Mouse (Mus musculus) CH12.LX (cell line): ENCODE data around the gene Tpd52l2. TPM values are rescaled to one million over a fixed set of nuclear protein-coding genes. Genes with fewer than 3 reads are reported as not detected.

Experiments
- DNase-seq: peaks from one replicate; pipeline ENCODE4 v3.0.0-alpha.2; 2013; ENCODE audit errors: extremely low read depth
- H3K27ac ChIP-seq: 2 replicates; pipeline ENCODE4 v1.5.1; 2012; ENCODE audit warnings: low read depth, mild to moderate bottlenecking, control low read depth, moderate library complexity; ENCODE audit not compliant: insufficient read depth
- H3K27me3 ChIP-seq: replicated peaks from 2 replicates; pipeline ENCODE3; 2012; ENCODE audit warnings: inconsistent platforms
- H3K36me3 ChIP-seq, 2 experiments: replicated peaks in 1 of 2; 2 replicates each; pipeline versions ENCODE3 to v1.6.1; 2012; ENCODE audit warnings: inconsistent platforms in 1 of 2, low read length in 1 of 2, mild to moderate bottlenecking in 1 of 2, mixed read lengths in 1 of 2, moderate library complexity in 1 of 2; ENCODE audit not compliant: control insufficient read depth in 1 of 2, insufficient read depth in 1 of 2
- H3K4me1 ChIP-seq, 2 experiments: 2 replicates each; pipeline ENCODE4 v1.6.1; 2012; ENCODE audit warnings: inconsistent platforms in 1 of 2, moderate library complexity in 1 of 2; ENCODE audit not compliant: insufficient read depth in 2 of 2, control insufficient read depth in 1 of 2
- H3K4me2 ChIP-seq: 2 replicates; pipeline ENCODE4 v1.6.1; 2012; ENCODE audit warnings: low read depth, mild to moderate bottlenecking, control low read depth; ENCODE audit not compliant: poor library complexity, insufficient read depth, severe bottlenecking
- H3K4me3 ChIP-seq, 3 experiments: fragments of 150-350 bp in 1 of 3; sonication (generic) in 1 of 3; replicated peaks in 1 of 3; 2 replicates each; pipeline versions ENCODE3 to v1.5.1; 2011 to 2012; ENCODE audit warnings: low read depth in 2 of 3, low read length in 2 of 3, mild to moderate bottlenecking in 2 of 3, moderate library complexity in 2 of 3, control low read depth in 1 of 3, improper control_type of control experiment in 1 of 3, inconsistent platforms in 1 of 3, mixed read lengths in 1 of 3; ENCODE audit not compliant: poor library complexity in 1 of 3
- H3K79me2 ChIP-seq: replicated peaks from 2 replicates; pipeline ENCODE4 v1.6.1; 2012; ENCODE audit warnings: mild to moderate bottlenecking, moderate library complexity; ENCODE audit not compliant: control insufficient read depth, poor library complexity, insufficient read depth, severe bottlenecking; ENCODE audit errors: extremely low read depth
- H3K9ac ChIP-seq: 2 replicates; pipeline ENCODE4 v1.6.1; 2012; ENCODE audit warnings: low read depth, mild to moderate bottlenecking, control low read depth, moderate library complexity; ENCODE audit not compliant: insufficient read depth
- H3K9me3 ChIP-seq: replicated peaks from 2 replicates; pipeline ENCODE3; 2012; ENCODE audit warnings: low read length, inconsistent platforms, mixed read lengths
- BHLHE40 ChIP-seq: IDR thresholded peaks from 2 replicates; pipeline ENCODE4 v1.6.1; 2011; ENCODE audit warnings: mild to moderate bottlenecking, low read depth, low read length, improper control_type of control experiment
- CTCF ChIP-seq, 2 experiments: IDR thresholded peaks in 1 of 2; conservative IDR thresholded peaks in 1 of 2; 2 replicates each; pipeline ENCODE4 v1.5.1; 2011 to 2012; ENCODE audit warnings: low read depth in 2 of 2, low read length in 2 of 2, improper control_type of control experiment in 1 of 2, inconsistent platforms in 1 of 2, mild to moderate bottlenecking in 1 of 2, moderate library complexity in 1 of 2
- GABPA ChIP-seq: IDR thresholded peaks from 2 replicates; pipeline ENCODE4 v1.6.1; 2012; ENCODE audit warnings: low read depth, low read length, improper control_type of control experiment, inconsistent platforms; ENCODE audit not compliant: insufficient replicate concordance
- IRF4 ChIP-seq: IDR thresholded peaks from 2 replicates; pipeline ENCODE4 v1.6.1; 2014; ENCODE audit warnings: low read depth, mild to moderate bottlenecking, inconsistent platforms, low read length, improper control_type of control experiment
- JUN ChIP-seq: IDR thresholded peaks from 2 replicates; pipeline ENCODE4 v1.6.1; 2011; ENCODE audit warnings: low read depth, mild to moderate bottlenecking, low read length, improper control_type of control experiment, moderate library complexity; ENCODE audit not compliant: insufficient read depth
- JUND ChIP-seq: conservative IDR thresholded peaks from 2 replicates; pipeline ENCODE4 v1.6.1; 2011; ENCODE audit warnings: low read depth, low read length, improper control_type of control experiment
- KAT2A ChIP-seq: IDR thresholded peaks from 2 replicates; pipeline ENCODE4 v1.6.1; 2012; ENCODE audit warnings: low read length, improper control_type of control experiment, inconsistent platforms; ENCODE audit not compliant: insufficient replicate concordance
- MAX ChIP-seq: IDR thresholded peaks from 2 replicates; pipeline ENCODE4 v1.6.1; 2011; ENCODE audit warnings: low read length, improper control_type of control experiment
- MAZ ChIP-seq: IDR thresholded peaks from 2 replicates; pipeline ENCODE4 v1.6.1; 2012; ENCODE audit warnings: low read depth, mild to moderate bottlenecking, inconsistent platforms, low read length, improper control_type of control experiment, moderate library complexity
- MEF2A ChIP-seq: IDR thresholded peaks from 2 replicates; pipeline ENCODE4 v1.6.1; 2014; ENCODE audit warnings: low read depth, mild to moderate bottlenecking, inconsistent platforms, low read length, improper control_type of control experiment, borderline replicate concordance
- MXI1 ChIP-seq: IDR thresholded peaks from 2 replicates; pipeline ENCODE4 v1.6.1; 2011; ENCODE audit warnings: mild to moderate bottlenecking, low read depth, low read length, improper control_type of control experiment
- NELFE ChIP-seq: IDR thresholded peaks from 2 replicates; pipeline ENCODE4 v1.6.1; 2011; ENCODE audit warnings: low read depth, low read length, improper control_type of control experiment
- PAX5 ChIP-seq: IDR thresholded peaks from 2 replicates; pipeline ENCODE4 v1.6.1; 2012; ENCODE audit warnings: low read length, inconsistent platforms, mixed read lengths
- POLR2A ChIP-seq: IDR thresholded peaks from 2 replicates; pipeline ENCODE4 v1.6.1; 2011; ENCODE audit warnings: low read depth, mild to moderate bottlenecking, improper control_type of control experiment, low read length
- POLR2AphosphoS2 ChIP-seq: IDR thresholded peaks from 2 replicates; pipeline ENCODE4 v1.6.1; 2011; ENCODE audit warnings: low read depth, low read length, improper control_type of control experiment
- RAD21 ChIP-seq: IDR thresholded peaks from 2 replicates; pipeline ENCODE4 v1.6.1; 2011; ENCODE audit warnings: low read depth, mild to moderate bottlenecking, low read length, improper control_type of control experiment, moderate library complexity
- RCOR1 ChIP-seq: conservative IDR thresholded peaks from 2 replicates; pipeline ENCODE4 v1.6.1; 2012; ENCODE audit warnings: low read depth, mild to moderate bottlenecking, inconsistent platforms, low read length, improper control_type of control experiment
- SMC3 ChIP-seq: IDR thresholded peaks from 2 replicates; pipeline ENCODE4 v1.6.1; 2011; ENCODE audit warnings: low read depth, low read length, improper control_type of control experiment
- TBP ChIP-seq: conservative IDR thresholded peaks from 2 replicates; pipeline ENCODE4 v1.6.1; 2011; ENCODE audit warnings: low read depth, low read length, improper control_type of control experiment
- TCF12 ChIP-seq: IDR thresholded peaks from 2 replicates; pipeline ENCODE4 v1.6.1; 2014; ENCODE audit warnings: low read depth, mild to moderate bottlenecking, inconsistent platforms, low read length, improper control_type of control experiment
- UBTF ChIP-seq: IDR thresholded peaks from 2 replicates; pipeline ENCODE4 v1.6.1; 2012; ENCODE audit warnings: low read depth, mild to moderate bottlenecking, inconsistent platforms, low read length, improper control_type of control experiment, moderate library complexity
- ZKSCAN1 ChIP-seq: IDR thresholded peaks from 2 replicates; pipeline ENCODE4 v1.6.1; 2012; ENCODE audit warnings: low read depth, inconsistent platforms, low read length, improper control_type of control experiment, borderline replicate concordance
- ZMIZ1 ChIP-seq: IDR thresholded peaks from 2 replicates; pipeline ENCODE4 v1.6.1; 2012; ENCODE audit warnings: low read depth, mild to moderate bottlenecking, inconsistent platforms, low read length, improper control_type of control experiment
- dilution Hi-C: fragments of 300-500 bp; cut with MboI; formaldehyde crosslinking; loops from 2 replicates; pipeline ENCODE4 v1.14.3; 2020; ENCODE audit warnings: low sequenced_read_pairs; ENCODE audit not compliant: extremely low pct_unique_long_range_greater_than_20kb, extremely low pct_ligation_motif_present
- in situ Hi-C: fragments of 300-500 bp; cut with MboI; formaldehyde crosslinking; loops from 3 replicates; pipeline ENCODE4 v1.14.3; 2019; ENCODE audit warnings: low sequenced_read_pairs, low pct_ligation_motif_present, low pct_unique_long_range_greater_than_20kb, mixed read lengths
- polyA plus RNA-seq: library from polyadenylated mRNA; unstranded; fragments of >175 nt; gene quantifications from 2 replicates; pipeline ENCODE4 v1.2.1, GENCODE M21; 2012; ENCODE audit warnings: low read depth; ENCODE audit not compliant: insufficient read length
- total RNA-seq, 2 experiments: library from RNA; depleted of rRNA; stranded (reverse); fragments of 300-350 nt in 1 of 2; fragments of >200 nt in 1 of 2; gene quantifications; 2 replicates each; pipeline ENCODE4 v1.2.3; 2012 to 2014

The Tpd52l2 gene
- total and polyA plus RNA-seq, 3 experiments: 80.7 to 126 (median 92.0) TPM

DNA sequence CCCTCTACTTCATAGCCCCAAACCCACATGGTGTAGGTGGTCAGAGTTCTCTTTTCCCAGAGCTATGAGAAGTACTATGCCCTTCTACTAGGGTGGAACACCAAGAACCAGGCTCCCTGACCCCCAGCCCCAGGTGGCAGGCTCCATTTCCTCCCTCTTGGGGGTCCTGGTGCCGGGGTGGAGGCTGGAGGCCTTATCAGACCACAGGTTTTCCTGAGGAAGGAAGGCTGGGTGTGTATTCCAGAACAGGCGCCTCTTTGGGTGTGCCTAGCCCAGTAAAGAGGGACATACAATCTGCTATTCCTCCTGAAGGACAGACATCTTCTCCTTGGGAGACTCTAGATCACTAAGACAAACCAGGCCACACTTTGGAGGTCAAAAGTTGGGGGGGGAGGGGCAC lies 26.7 kb upstream of the Tpd52l2 start:
- no peak for TF ChIP-seq RAD21
- TF ChIP-seq UBTF: no peak
- no peak for TF ChIP-seq BHLHE40
- TF ChIP-seq NELFE: no peak
- no peak for TF ChIP-seq SMC3
- TF ChIP-seq GABPA: no peak
- TF ChIP-seq IRF4: no peak
- no peak for TF ChIP-seq ZMIZ1
- no peak for TF ChIP-seq TCF12
- no peak for TF ChIP-seq RCOR1
- TF ChIP-seq MAX: no peak
- no peak for TF ChIP-seq TBP
- TF ChIP-seq PAX5: no peak
- in situ Hi-C loops: no loop called here
- H3K9me3 ChIP-seq: no peaks in the 10 kb centered on the region
- H3K27ac ChIP-seq: no peak overlapping the region
- peaks cover 7 to 18% of the 10 kb centered on the region in 2 experiments for H3K4me1 ChIP-seq
- dilution Hi-C loops: no loop called here
- no peak overlapping the region for H3K9ac ChIP-seq
- H3K4me3 ChIP-seq: no peak overlapping the region
- no peak for DNase-seq
- H3K4me2 ChIP-seq: no peak overlapping the region
- H3K79me2 ChIP-seq: no peaks in the 10 kb centered on the region
- H3K27me3 ChIP-seq: no peaks in the 10 kb centered on the region
- H3K36me3 ChIP-seq: no peaks in the 10 kb centered on the region

GRCm38 (mm10) chr2:181471246-181471645 lies 25.7 kb upstream of the Tpd52l2 start:
- Histone ChIP-seq H3K27ac (no peak overlapping the region), H3K9me3 (no peaks in the 10 kb centered on the region), H3K9ac (no peak overlapping the region), H3K4me2 (no peak overlapping the region), H3K4me1 (peaks cover 7 to 18% of the 10 kb centered on the region in 2 experiments), H3K36me3 (no peaks in the 10 kb centered on the region), H3K79me2 (no peaks in the 10 kb centered on the region), H3K27me3 (no peaks in the 10 kb centered on the region), H3K4me3 (no peak overlapping the region)
- in situ Hi-C loops: no loop called here
- TF ChIP-seq JUN: no peak
- no peak for TF ChIP-seq RAD21
- no peak for TF ChIP-seq UBTF
- TF ChIP-seq CTCF (conservative IDR thresholded peaks at IDR 0.05 in 1 of 2, IDR thresholded peaks at IDR 0.05 in 1 of 2; ENCODE audit: low read depth in 2 of 2, low read length in 2 of 2): no peak
- TF ChIP-seq PAX5: no peak
- DNase-seq: no peak
- dilution Hi-C loops: no loop called here

GRCm38 (mm10) chr2:181472256-181472827 lies 24.6 kb upstream of the Tpd52l2 start:
- Histone ChIP-seq H3K27ac (no peak overlapping the region), H3K36me3 (no peaks in the 10 kb centered on the region), H3K27me3 (no peaks in the 10 kb centered on the region), H3K79me2 (no peaks in the 10 kb centered on the region), H3K9me3 (no peaks in the 10 kb centered on the region), H3K9ac (no peak overlapping the region), H3K4me2 (no peak overlapping the region), H3K4me1 (peaks cover 7 to 18% of the 10 kb centered on the region in 2 experiments), H3K4me3 (no peak overlapping the region)
- in situ Hi-C loops (no loop called here), dilution Hi-C loops (no loop called here)
- TF ChIP-seq MXI1 (no peak), POLR2A (no peak), CTCF (conservative IDR thresholded peaks at IDR 0.05 in 1 of 2, IDR thresholded peaks at IDR 0.05 in 1 of 2; ENCODE audit: low read depth in 2 of 2, low read length in 2 of 2) (no peak), MEF2A (no peak), RAD21 (no peak), POLR2AphosphoS2 (no peak), JUND (no peak), TBP (no peak), MAZ (no peak), RCOR1 (no peak), NELFE (no peak), IRF4 (no peak), ZKSCAN1 (no peak), KAT2A (no peak)
- no peak for DNase-seq
